Mouse (Mus musculus) ZHBTc4 (cell line): ENCODE data around the gene Nemp2.
"Not testable (repeated sequence)": the region's sequence is repeated elsewhere in the genome, so short reads cannot be mapped to it uniquely, and the experiment has no call there.

Experiments used
- DNase-seq: peaks from one replicate; pipeline ENCODE4 v3.0.0-alpha.2; 2011; ENCODE audit warnings: low read depth, low spot score

Gene Nemp2

DNA sequence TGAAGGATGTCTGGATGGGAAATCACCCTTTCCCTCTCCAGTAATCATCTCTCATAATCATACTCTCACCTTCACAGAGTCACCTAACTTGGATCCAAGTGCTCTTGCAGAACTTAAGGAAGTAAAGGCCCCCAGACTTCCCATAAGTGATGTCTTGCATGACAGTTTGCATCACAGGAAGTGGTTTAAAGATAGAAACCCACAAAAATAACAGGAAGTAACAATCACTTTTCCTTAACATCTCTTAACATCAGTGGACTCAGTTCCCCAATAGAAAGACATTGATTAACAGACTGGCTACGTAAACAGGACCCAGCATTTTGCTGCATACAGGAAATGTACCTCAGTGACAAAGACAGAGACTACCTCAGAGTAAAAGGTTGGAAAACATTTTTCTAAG lies 22.9 kb downstream of the Nemp2 start:
- no peak for DNase-seq

DNA sequence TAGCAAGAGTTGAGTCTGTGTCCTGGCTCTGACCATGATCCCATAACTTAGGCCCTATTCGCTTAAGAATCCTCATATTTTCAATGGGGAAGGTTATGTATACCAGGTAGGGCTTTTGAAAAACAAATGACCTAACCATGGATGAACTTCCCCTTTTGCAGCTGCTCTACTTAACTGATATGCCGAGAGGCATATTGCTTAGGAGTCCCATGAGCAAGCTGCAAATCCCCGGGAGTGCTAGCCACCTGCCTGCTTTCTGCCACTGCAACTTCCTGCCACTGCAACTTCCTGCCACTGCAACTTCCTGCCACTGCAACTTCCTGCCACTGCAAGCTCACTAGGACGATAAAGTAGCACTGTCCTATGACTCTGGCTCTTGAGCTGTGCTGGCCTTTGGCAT lies 24.6 kb downstream of the Nemp2 start:
- no peak for DNase-seq

DNA sequence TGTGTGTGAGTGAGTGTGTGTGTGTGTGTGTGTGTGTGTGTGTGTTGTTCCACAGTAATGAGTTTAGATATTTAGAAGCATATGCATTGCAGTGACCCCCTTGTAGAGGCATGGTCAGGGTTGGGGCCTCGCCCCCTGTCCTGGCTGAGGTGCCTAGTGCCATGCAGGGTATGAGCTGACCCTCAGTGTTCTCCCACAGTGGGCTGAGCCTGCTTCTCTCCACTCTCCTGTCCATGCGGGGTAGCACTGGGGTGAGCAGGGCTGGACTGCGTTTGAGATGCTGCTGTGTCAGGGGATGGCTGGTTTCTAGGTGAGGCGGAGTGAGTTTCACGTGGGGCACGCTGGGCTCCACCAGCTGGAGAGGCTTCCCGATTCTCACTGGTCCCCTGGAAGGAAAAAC lies 27.7 kb downstream of the Nemp2 start:
- DNase-seq = no peak

DNA sequence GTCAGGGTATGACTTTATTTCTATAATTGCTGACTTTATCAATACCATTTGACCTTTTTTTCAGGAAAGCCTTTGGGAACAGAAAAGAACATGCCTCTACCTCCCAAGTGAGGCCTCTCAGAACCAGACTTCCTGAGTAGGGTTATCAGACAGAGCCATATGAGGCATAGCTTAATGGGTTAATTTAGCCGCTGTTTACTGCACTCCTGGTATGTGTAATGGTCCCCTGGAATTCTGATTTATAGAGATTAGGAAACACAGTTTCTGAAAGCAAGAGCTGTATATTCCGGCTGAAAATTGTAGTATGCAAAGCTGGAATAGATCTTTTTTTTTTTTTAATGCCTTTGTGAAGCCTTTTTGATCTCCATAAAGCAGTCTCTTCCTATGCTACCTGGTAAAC lies 29.8 kb downstream of the Nemp2 start:
- no peak for DNase-seq

DNA sequence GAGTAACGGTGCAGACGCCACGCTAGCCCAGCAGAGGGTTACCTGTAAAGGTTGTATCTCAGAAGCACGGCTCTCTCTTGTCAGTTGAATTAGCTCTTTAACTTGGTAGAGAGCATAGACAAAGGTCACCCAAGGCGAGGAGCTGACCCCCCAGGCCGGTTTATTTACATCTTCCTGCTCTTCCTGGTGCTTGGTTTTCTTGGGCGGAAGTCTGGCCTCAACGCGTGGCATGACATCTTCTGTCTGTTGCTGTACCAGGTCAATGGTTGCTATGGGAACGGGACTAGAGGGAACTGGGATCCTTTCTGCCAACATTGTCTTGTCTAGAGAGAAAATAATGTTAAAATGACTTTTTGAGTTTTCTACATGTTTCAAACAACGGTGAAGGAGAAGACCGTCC lies 30.3 kb downstream of the Nemp2 start:
- DNase-seq = peak; percentile 26

DNA sequence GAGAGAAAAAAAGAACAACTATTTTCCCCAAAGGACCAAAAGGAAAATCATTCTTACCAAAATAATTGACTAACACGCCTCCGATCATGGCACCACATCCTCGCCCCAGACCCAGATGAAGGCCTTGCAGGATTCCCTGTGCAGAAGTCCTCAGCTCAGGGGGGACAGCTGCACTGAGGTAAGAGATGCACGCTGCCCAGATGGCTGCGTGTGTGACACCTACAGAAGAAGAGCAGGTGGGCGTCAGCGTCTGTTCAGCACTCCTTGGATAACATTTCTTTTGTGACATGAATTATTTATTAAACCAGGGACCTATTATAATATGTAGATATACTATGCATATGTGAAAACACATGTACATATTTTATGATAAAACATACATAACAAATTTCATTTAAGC lies 32.7 kb downstream of the Nemp2 start:
- DNase-seq = no peak

DNA sequence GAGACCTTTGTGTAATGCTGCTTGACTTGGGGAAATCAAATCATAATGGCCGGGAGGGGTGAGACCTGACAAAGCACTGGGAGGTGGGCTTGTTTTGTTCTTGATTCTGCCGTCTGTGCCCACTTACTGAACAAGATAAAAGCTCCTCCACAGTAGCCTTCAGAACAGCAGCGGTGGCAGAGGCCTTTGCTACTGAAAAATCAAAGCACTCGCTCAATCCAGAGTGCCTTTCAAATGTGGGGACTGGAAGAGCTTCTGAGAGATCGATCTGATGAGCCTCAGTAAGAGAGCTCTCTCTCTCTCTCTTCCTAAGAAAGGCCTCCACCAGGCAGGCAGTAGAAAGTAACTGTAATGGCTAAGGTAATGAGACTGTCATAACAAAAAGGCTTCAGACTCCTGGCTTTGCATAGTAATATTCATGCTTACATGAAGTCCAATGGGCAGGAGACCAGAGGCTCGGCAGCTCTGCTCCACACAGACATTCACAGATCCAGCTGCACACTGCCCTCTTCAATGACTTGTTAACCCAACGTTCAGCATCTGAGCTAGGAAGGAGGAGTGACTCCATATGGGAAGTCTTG lies 38.3 kb downstream of the Nemp2 start:
- DNase-seq = no peak

DNA sequence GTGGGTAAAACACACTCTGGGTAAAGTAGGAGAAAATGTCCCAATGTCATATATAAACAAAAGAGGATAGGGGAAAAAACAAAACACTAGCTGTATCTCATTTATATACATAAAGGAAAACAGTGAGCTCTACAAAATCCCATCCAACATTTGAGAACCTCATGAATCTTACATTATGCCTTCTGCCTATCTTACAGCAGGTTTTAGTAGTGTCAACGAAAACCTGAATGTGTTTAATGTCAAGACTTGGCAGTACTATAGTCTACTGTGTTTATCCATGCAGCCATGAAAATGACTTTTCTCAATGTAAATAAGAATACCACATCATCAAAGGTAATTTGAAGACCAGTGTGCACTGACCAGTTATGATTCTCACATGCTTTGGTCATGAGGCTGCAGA lies 39.4 kb downstream of the Nemp2 start:
- DNase-seq = no peak

DNA sequence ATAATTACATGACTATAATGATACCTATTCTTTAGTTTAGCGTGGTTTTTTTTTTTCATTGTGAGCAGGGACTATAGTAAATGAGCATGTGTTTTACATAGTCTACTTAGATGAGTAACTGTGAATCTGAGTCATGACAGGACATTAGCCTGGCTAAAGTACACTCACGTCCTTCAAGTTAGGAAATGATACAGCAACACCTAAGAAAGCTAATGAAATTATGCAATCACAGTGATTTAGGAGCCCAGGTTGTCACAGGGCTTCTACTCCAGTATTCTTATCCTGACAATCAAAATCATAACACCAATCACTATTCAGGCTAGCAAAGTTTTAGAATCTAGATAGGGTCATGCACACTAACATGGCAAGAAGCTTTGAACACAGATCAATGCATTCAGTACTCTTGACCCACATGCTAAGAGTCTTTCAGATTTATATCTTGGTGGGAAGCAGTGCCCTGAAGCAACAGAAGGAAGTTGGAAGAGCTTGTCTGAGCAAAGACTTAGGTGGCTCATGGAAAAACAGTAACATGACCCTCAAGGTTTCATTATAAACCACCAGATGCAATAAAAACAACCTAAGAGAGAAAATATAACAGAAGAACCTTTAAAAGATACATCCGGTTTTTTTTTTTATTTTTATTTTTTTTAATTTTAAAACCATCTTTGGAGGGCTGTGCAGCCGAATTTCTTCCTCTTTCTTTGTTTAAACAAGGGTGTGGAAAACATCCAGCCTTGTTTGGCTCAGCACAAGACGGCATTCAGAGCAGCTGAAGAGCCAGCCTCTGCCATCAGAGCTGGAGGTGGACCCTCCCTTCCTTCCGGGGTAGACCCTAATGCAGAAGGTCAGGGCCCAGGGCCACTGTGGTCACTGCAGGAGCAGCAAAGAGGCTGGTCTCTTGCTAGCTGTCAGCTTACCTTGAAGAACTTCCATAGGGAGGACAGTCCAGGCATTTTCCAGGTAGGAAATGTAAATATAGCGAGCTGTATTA lies 45.4 kb downstream of the Nemp2 start:
- no peak for DNase-seq

DNA sequence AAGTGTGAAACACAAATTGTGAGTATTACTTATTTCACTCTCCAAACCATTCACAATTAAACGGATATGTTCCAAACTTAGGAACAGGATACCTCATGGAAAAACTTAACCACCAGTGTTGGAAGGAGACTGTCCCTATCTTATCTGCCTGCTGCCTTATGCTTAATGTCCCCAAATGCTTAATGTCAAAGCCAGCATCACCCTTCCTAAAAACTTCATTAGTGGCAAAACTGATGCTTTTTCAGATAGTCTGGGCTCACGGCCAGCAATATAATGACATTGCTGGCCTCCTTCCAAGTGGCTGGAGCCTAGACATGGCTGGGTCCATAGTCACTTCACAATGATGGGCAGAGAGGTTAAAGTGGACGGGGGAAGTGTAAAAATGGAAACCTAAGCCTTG lies 46.1 kb downstream of the Nemp2 start:
- no peak for DNase-seq

DNA sequence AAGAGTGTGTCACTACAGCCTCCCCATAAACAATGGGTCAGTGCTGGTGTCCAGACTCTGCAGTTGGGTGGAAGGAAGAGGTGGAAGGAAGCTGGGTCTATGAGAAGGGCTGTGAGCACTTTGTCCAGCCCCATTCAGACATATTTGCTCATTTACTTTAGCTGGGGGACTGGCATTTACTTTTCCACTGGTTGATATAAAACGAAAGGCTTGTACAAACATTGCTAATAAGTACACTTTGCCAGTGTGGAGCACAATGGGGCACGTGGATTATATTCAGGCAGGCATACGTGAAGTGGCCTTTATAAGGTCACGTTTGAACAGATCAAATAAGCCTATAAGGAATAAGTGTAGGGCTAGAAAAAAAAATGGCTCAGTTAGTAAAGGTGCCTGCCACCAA lies 53.0 kb downstream of the Nemp2 start:
- DNase-seq = no peak

DNA sequence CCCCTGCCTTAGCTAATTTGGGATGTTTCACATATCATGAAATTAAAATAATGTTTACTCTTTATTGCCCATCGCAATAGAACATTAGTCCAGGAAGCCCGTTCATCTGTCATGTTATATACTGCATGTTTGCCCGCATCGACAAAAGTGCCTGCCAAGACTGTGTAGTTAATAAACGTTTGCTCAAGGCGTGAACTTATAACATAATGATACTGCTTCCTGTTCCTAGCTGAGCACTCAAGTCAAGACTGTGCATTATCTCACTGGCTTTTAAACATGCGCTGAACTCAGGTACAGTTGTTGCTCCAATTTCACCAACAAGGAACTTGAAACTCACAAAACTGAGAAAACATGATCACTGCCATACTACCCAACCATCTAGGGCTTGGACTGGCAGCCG lies 57.1 kb downstream of the Nemp2 start:
- no peak for DNase-seq

DNA sequence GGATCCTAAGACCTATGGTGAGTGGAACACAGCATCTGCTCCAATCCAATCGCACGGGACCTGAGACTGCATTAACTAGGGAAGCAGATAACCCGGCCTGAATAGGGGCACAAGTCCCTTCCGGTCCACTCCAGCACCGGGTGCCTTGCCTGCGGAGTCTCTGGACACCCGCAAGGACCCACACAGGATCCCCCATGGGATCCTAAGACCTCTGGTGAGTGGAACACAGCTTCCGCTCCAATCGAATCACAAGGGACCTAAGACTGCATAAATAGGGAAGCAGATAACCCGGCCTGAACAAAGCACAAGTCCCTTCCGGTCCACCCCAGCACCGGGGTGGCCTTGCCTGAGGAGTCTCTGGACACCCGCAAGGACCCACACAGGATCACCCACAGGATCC lies 64.0 kb downstream of the Nemp2 start:
- DNase-seq = not testable (repeated sequence)
